Mouse (Mus musculus): ENCODE results near the gene Trio. TPM values are rescaled to one million over a fixed set of nuclear protein-coding genes. Genes with fewer than 3 reads are reported as not detected.

Trio gene
- total RNA-seq, 2 experiments from 2014 or later, result 35.3 to 43.2 TPM

GRCm38 (mm10) chr15:27997391-27997841 lies 28.2 kb downstream of the Trio start:
- Histone ChIP-seq H3K27ac (peak overlapping the region; percentile 65), H3K4me3 (no peak overlapping the region)
- TF ChIP-seq CTCF (IDR thresholded peaks at IDR 0.05), result no peak
- DNase-seq, result peak; percentile 37
- intact Hi-C loops (cut with DNase I), result no loop called here

GRCm38 (mm10) chr15:27996750-27997149 lies 28.9 kb downstream of the Trio start:
- DNase-seq, result no peak
- TF ChIP-seq CTCF (IDR thresholded peaks at IDR 0.05), result no peak
- Histone ChIP-seq H3K27ac (0 out of 2 replicates have a peak overlapping the region, but pooled peaks have one; percentile 8), H3K4me3 (no peak overlapping the region)
- intact Hi-C loops (cut with DNase I), result no loop called here

GRCm38 (mm10) chr15:27995421-27995820 lies 30.2 kb downstream of the Trio start:
- TF ChIP-seq CTCF (IDR thresholded peaks at IDR 0.05), result no peak
- no peak overlapping the region for H3K4me3 ChIP-seq
- intact Hi-C loops (cut with DNase I), result no loop called here
- DNase-seq, result no peak
- no peak overlapping the region for H3K27ac ChIP-seq

GRCm38 (mm10) chr15:27994870-27995269 lies 30.8 kb downstream of the Trio start:
- no peak for DNase-seq
- Histone ChIP-seq H3K27ac (no peak overlapping the region), H3K4me3 (no peak overlapping the region)
- intact Hi-C loops (cut with DNase I), result no loop called here
- no peak for TF ChIP-seq CTCF (IDR thresholded peaks at IDR 0.05)

- intact Hi-C loops (cut with DNase I), result no loop called here
- no peak for TF ChIP-seq CTCF (IDR thresholded peaks at IDR 0.05)
- Histone ChIP-seq H3K27ac (no peak overlapping the region), H3K4me3 (no peak overlapping the region)
- DNase-seq, result no peak
Observed at GRCm38 (mm10) chr15:27993528-27993927, 32.1 kb downstream of the Trio start.

GRCm38 (mm10) chr15:27992596-27992995 lies 33.1 kb downstream of the Trio start:
- peak overlapping the region; percentile 20 for H3K27ac ChIP-seq
- intact Hi-C loops (cut with DNase I), result no loop called here
- DNase-seq, result no peak
- H3K4me3 ChIP-seq, result no peak overlapping the region
- TF ChIP-seq CTCF (IDR thresholded peaks at IDR 0.05), result no peak

GRCm38 (mm10) chr15:27991892-27992593 lies 33.6 kb downstream of the Trio start:
- no peak for TF ChIP-seq CTCF (IDR thresholded peaks at IDR 0.05)
- no peak overlapping the region for H3K4me3 ChIP-seq
- intact Hi-C loops (cut with DNase I), result no loop called here
- no peak for DNase-seq
- H3K27ac ChIP-seq, result peak overlapping the region; percentile 20

- intact Hi-C loops (cut with DNase I), result no loop called here
- DNase-seq, result no peak
- TF ChIP-seq CTCF (IDR thresholded peaks at IDR 0.05), result no peak
- H3K27ac ChIP-seq, result peak overlapping the region; percentile 31; the same call in 1 of the 2 replicates
- H3K4me3 ChIP-seq, result no peak overlapping the region
Observed at GRCm38 (mm10) chr15:27991066-27991701, 34.5 kb downstream of the Trio start.

- Histone ChIP-seq H3K4me3 (no peak overlapping the region), H3K27ac (peak overlapping the region; percentile 46)
- no peak for DNase-seq
- no peak for TF ChIP-seq CTCF (IDR thresholded peaks at IDR 0.05)
- intact Hi-C loops (cut with DNase I), result no loop called here
Observed at GRCm38 (mm10) chr15:27987979-27988378, 37.7 kb downstream of the Trio start.

GRCm38 (mm10) chr15:27984881-27985280 lies 40.8 kb downstream of the Trio start:
- Histone ChIP-seq H3K4me3 (no peak overlapping the region), H3K27ac (no peak overlapping the region)
- no peak for TF ChIP-seq CTCF (IDR thresholded peaks at IDR 0.05)
- intact Hi-C loops (cut with DNase I), result loop anchor here (5.0 kb wide), 1 partner anchor 48 kb away; no protein-coding TSS in a partner anchor
- DNase-seq, result no peak

- TF ChIP-seq CTCF (IDR thresholded peaks at IDR 0.05), result no peak
- intact Hi-C loops (cut with DNase I), result loop anchor here (5.0 kb wide), 1 partner anchor 45 kb away; no protein-coding TSS in a partner anchor
- peak overlapping the region; percentile 40 for H3K27ac ChIP-seq
Observed at GRCm38 (mm10) chr15:27981764-27982500, 43.7 kb downstream of the Trio start.

GRCm38 (mm10) chr15:27981258-27981657 lies 44.4 kb downstream of the Trio start:
- DNase-seq, result no peak
- intact Hi-C loops (cut with DNase I), result loop anchor here (5.0 kb wide), 1 partner anchor 44 kb away; no protein-coding TSS in a partner anchor
- H3K4me3 ChIP-seq, result no peak overlapping the region
- 0 out of 2 replicates have a peak overlapping the region, but pooled peaks have one; percentile 12 for H3K27ac ChIP-seq
- TF ChIP-seq CTCF (IDR thresholded peaks at IDR 0.05), result no peak

More at GRCm38 (mm10) chr15:27981764-27982500, 43.7 kb downstream of the Trio start:
- no peak for DNase-seq
- H3K4me3 ChIP-seq, result no peak overlapping the region
